Mouse (Mus musculus) brain, adult 2 months (tissue): ENCODE results near the gene Abcc8.

Experiments
- DNase-seq: peaks from one replicate; pipeline ENCODE4 v3.0.0; 2011; ENCODE audit warnings: low read depth, low spot score

Gene Abcc8

GRCm38 (mm10) chr7:46058882-46059281 lies 121.0 kb downstream of the Abcc8 start:
- no peak for DNase-seq
